Mouse (Mus musculus): ENCODE data around the gene Aim2. TPM values are rescaled to one million over a fixed set of nuclear protein-coding genes. Genes with fewer than 3 reads are reported as not detected.
A peak's percentile ranks its signal among the peaks of the same experiment; 100 is the strongest.

Aim2 gene
- polyA plus RNA-seq, 1 experiment from 2014 or later = 3.9 TPM

- no peak for DNase-seq (ENCODE audit: low spot score)
- H3K9me3 ChIP-seq = no peaks in the 10 kb centered on the region
- no peaks in the 10 kb centered on the region for H3K27me3 ChIP-seq (ENCODE audit: insufficient read depth, poor library complexity, severe bottlenecking)
- no peak overlapping the region for H3K4me3 ChIP-seq
- no peak overlapping the region for H3K27ac ChIP-seq
- 76% methylated on average over 5 of the region's 5 CpGs for WGBS
- no peaks in the 10 kb centered on the region for H3K36me3 ChIP-seq
- H3K4me1 ChIP-seq (replicated peaks) = no peaks in the 10 kb centered on the region
Observed at GRCm38 (mm10) chr1:173329743-173330142, 20.9 kb upstream of the Aim2 start.

- no peaks in the 10 kb centered on the region for H3K9me3 ChIP-seq
- DNase-seq (ENCODE audit: low spot score) = no peak
- H3K36me3 ChIP-seq = peaks cover 5% of the 10 kb centered on the region; the same call in 1 of the 2 replicates
- H3K27ac ChIP-seq = no peak overlapping the region
- H3K27me3 ChIP-seq (ENCODE audit: insufficient read depth, poor library complexity, severe bottlenecking) = no peaks in the 10 kb centered on the region
- WGBS = 96% methylated on average over 5 of the region's 5 CpGs
- no peak overlapping the region for H3K4me3 ChIP-seq
- peaks cover 15% of the 10 kb centered on the region for H3K4me1 ChIP-seq (replicated peaks)
Observed at GRCm38 (mm10) chr1:173332418-173332817, 18.3 kb upstream of the Aim2 start.

GRCm38 (mm10) chr1:173333312-173334253, 17.1 kb upstream of the Aim2 start, which contains the start of gene Ackr1:
Ackr1 (minus strand) TSS chr1:173333750.
- peaks cover 15% of the 10 kb centered on the region for H3K4me1 ChIP-seq (replicated peaks)
- no peak for DNase-seq (ENCODE audit: low spot score)
- H3K27ac ChIP-seq = peak within 1 kb of the TSS; percentile 29; the same call in 1 of the 2 replicates
- WGBS = 76% methylated on average over 9 of the region's 9 CpGs
- no peaks in the 10 kb centered on the region for H3K27me3 ChIP-seq (ENCODE audit: insufficient read depth, poor library complexity, severe bottlenecking)
- peaks cover 10% of the 10 kb centered on the region; the same call in 1 of the 2 replicates for H3K36me3 ChIP-seq
- no peaks in the 10 kb centered on the region for H3K9me3 ChIP-seq
- H3K4me3 ChIP-seq = no peak within 1 kb of the TSS

- Histone ChIP-seq H3K27me3 (ENCODE audit: insufficient read depth, poor library complexity, severe bottlenecking) (no peaks in the 10 kb centered on the region), H3K9me3 (no peaks in the 10 kb centered on the region), H3K4me3 (no peak overlapping the region), H3K27ac (peak overlapping the region; percentile 56), H3K36me3 (peaks cover 10% of the 10 kb centered on the region; the same call in 1 of the 2 replicates), H3K4me1 (replicated peaks) (peaks cover 15% of the 10 kb centered on the region)
- 65% methylated on average over 11 of the region's 11 CpGs for WGBS
- DNase-seq (ENCODE audit: low spot score) = no peak
Observed at GRCm38 (mm10) chr1:173335903-173336302, 14.8 kb upstream of the Aim2 start.

GRCm38 (mm10) chr1:173337008-173337407, 13.7 kb upstream of the Aim2 start:
- H3K36me3 ChIP-seq = peaks cover 10% of the 10 kb centered on the region; the same call in 1 of the 2 replicates
- no peak overlapping the region for H3K4me3 ChIP-seq
- no peaks in the 10 kb centered on the region for H3K27me3 ChIP-seq (ENCODE audit: insufficient read depth, poor library complexity, severe bottlenecking)
- H3K4me1 ChIP-seq (replicated peaks) = peaks cover 15% of the 10 kb centered on the region
- no peak overlapping the region for H3K27ac ChIP-seq
- DNase-seq (ENCODE audit: low spot score) = no peak
- 94% methylated on average over 10 of the region's 10 CpGs for WGBS
- H3K9me3 ChIP-seq = no peaks in the 10 kb centered on the region

- Histone ChIP-seq H3K4me3 (no peak overlapping the region), H3K27ac (no peak overlapping the region), H3K36me3 (peaks cover 10% of the 10 kb centered on the region; the same call in 1 of the 2 replicates), H3K9me3 (no peaks in the 10 kb centered on the region), H3K27me3 (ENCODE audit: insufficient read depth, poor library complexity, severe bottlenecking) (no peaks in the 10 kb centered on the region), H3K4me1 (replicated peaks) (peaks cover 24% of the 10 kb centered on the region)
- peak; percentile 72 for DNase-seq (ENCODE audit: low spot score)
- 10% methylated on average over 2 of the region's 2 CpGs for WGBS
Observed at GRCm38 (mm10) chr1:173339543-173339942, 11.1 kb upstream of the Aim2 start.

- H3K36me3 ChIP-seq = peaks cover 9% of the 10 kb centered on the region; the same call in 1 of the 2 replicates
- H3K9me3 ChIP-seq = no peaks in the 10 kb centered on the region
- H3K27me3 ChIP-seq (ENCODE audit: insufficient read depth, poor library complexity, severe bottlenecking) = 0 out of 2 replicates have a peak, but pooled peaks cover 3% of the 10 kb centered on the region
- 0 out of 2 replicates have a peak, but pooled peaks cover 9% of the 10 kb centered on the region for H3K4me1 ChIP-seq (replicated peaks)
- H3K4me3 ChIP-seq = no peak overlapping the region
- no peak for DNase-seq (ENCODE audit: low spot score)
- peak overlapping the region; percentile 35; the same call in 1 of the 2 replicates for H3K27ac ChIP-seq
- 56% methylated on average over 1 of the region's 1 CpGs for WGBS
Observed at GRCm38 (mm10) chr1:173342425-173342824, 8.3 kb upstream of the Aim2 start.

GRCm38 (mm10) chr1:173343934-173344333, 6.7 kb upstream of the Aim2 start:
- Histone ChIP-seq H3K9me3 (no peaks in the 10 kb centered on the region), H3K36me3 (peaks cover 3% of the 10 kb centered on the region; the same call in 1 of the 2 replicates), H3K27ac (no peak overlapping the region), H3K4me1 (replicated peaks) (peaks cover 14% of the 10 kb centered on the region; the same call in 1 of the 2 replicates), H3K4me3 (no peak overlapping the region), H3K27me3 (ENCODE audit: insufficient read depth, poor library complexity, severe bottlenecking) (0 out of 2 replicates have a peak, but pooled peaks cover 3% of the 10 kb centered on the region)
- WGBS = 67% methylated on average over 3 of the region's 3 CpGs
- DNase-seq (ENCODE audit: low spot score) = no peak

GRCm38 (mm10) chr1:173345112-173345511, 5.6 kb upstream of the Aim2 start:
- 89% methylated on average over 4 of the region's 4 CpGs for WGBS
- 0 out of 2 replicates have a peak, but pooled peaks cover 3% of the 10 kb centered on the region for H3K27me3 ChIP-seq (ENCODE audit: insufficient read depth, poor library complexity, severe bottlenecking)
- H3K4me3 ChIP-seq = no peak overlapping the region
- H3K27ac ChIP-seq = no peak overlapping the region
- no peak for DNase-seq (ENCODE audit: low spot score)
- H3K9me3 ChIP-seq = no peaks in the 10 kb centered on the region
- peaks cover 3% of the 10 kb centered on the region; the same call in 1 of the 2 replicates for H3K36me3 ChIP-seq
- H3K4me1 ChIP-seq (replicated peaks) = peaks cover 22% of the 10 kb centered on the region

GRCm38 (mm10) chr1:173348527-173348926, 2.2 kb upstream of the Aim2 start:
- no peak for DNase-seq (ENCODE audit: low spot score)
- 3% methylated on average over 1 of the region's 1 CpGs for WGBS
- Histone ChIP-seq H3K4me3 (no peak overlapping the region), H3K27me3 (ENCODE audit: insufficient read depth, poor library complexity, severe bottlenecking) (0 out of 2 replicates have a peak, but pooled peaks cover 3% of the 10 kb centered on the region), H3K27ac (peak overlapping the region; percentile 59; the same call in 1 of the 2 replicates), H3K36me3 (peaks cover 6% of the 10 kb centered on the region; the same call in 1 of the 2 replicates), H3K9me3 (no peaks in the 10 kb centered on the region), H3K4me1 (replicated peaks) (peaks cover 36% of the 10 kb centered on the region)

- H3K27me3 ChIP-seq (ENCODE audit: insufficient read depth, poor library complexity, severe bottlenecking) = 0 out of 2 replicates have a peak, but pooled peaks cover 3% of the 10 kb centered on the region
- WGBS = 60% methylated on average over 5 of the region's 5 CpGs
- H3K9me3 ChIP-seq = no peaks in the 10 kb centered on the region
- peak overlapping the region; percentile 59 for H3K27ac ChIP-seq
- no peak overlapping the region for H3K4me3 ChIP-seq
- peaks cover 6% of the 10 kb centered on the region; the same call in 1 of the 2 replicates for H3K36me3 ChIP-seq
- H3K4me1 ChIP-seq (replicated peaks) = peaks cover 33% of the 10 kb centered on the region
- no peak for DNase-seq (ENCODE audit: low spot score)
Observed at GRCm38 (mm10) chr1:173349192-173349591, 1.5 kb upstream of the Aim2 start.

- Histone ChIP-seq H3K27me3 (ENCODE audit: insufficient read depth, poor library complexity, severe bottlenecking) (0 out of 2 replicates have a peak, but pooled peaks cover 2% of the 10 kb centered on the region), H3K4me3 (peak overlapping the region; percentile 57), H3K4me1 (replicated peaks) (peaks cover 33% of the 10 kb centered on the region), H3K36me3 (peaks cover 6% of the 10 kb centered on the region), H3K9me3 (no peaks in the 10 kb centered on the region), H3K27ac (peak overlapping the region; percentile 87)
- DNase-seq (ENCODE audit: low spot score) = peak; percentile 76
- WGBS = 3% methylated on average over 6 of the region's 6 CpGs
Observed at GRCm38 (mm10) chr1:173349946-173350345, 733 bp upstream of the Aim2 start.
